Mouse (Mus musculus) lung, postnatal 36 days (tissue): Measurements from ENCODE around the gene Aqp2.

Experiments used
- DNase-seq: peaks from one replicate; pipeline ENCODE4 v3.0.0; 2022; ENCODE audit warnings: mixed read lengths

Gene Aqp2

GRCm38 (mm10) chr15:99578802-99579485 is at the start of gene Aqp2:
Aqp2 (plus strand) TSS chr15:99579055.
- DNase-seq = no peak

DNA sequence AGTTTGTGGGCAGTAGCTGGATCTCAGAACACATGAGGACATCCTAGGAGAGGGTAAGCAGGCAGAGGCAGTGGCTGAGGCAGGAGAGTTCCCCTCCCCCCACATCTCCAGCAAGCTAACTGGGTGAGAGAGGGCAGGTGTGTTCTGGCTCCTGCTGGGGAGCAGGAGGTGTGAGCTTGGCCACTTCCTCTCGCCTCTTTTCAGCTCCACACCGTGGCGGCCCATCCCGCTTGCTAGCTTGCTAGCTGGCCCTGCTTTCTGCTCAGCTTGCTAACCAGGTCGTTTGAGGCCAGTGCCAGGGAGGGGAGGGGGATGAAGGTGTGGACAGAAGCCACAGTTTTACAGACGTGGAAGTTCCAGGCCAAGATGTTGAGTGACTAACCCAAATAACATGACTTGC is 47.7 kb upstream of the Aqp2 start:
- no peak for DNase-seq

DNA sequence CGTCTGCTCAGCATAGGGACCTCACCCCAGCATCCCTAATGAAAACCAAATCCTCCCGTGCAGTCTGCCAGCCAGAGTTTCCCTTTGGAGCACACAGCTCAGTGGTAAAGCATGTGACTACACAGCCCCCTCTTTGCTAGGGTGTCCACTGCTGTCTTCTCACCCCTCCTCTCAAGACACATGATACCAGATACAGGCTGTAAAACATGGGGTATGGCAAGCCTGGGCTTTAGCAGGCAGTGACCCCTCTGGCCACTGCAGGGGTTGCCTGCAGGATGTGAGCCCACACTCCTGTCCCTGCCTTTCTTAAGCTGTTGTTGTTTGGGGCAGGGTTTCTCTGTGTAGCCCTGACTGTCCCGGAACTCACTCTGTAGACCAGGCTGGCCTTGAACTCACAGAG is 46.8 kb upstream of the Aqp2 start:
- no peak for DNase-seq

DNA sequence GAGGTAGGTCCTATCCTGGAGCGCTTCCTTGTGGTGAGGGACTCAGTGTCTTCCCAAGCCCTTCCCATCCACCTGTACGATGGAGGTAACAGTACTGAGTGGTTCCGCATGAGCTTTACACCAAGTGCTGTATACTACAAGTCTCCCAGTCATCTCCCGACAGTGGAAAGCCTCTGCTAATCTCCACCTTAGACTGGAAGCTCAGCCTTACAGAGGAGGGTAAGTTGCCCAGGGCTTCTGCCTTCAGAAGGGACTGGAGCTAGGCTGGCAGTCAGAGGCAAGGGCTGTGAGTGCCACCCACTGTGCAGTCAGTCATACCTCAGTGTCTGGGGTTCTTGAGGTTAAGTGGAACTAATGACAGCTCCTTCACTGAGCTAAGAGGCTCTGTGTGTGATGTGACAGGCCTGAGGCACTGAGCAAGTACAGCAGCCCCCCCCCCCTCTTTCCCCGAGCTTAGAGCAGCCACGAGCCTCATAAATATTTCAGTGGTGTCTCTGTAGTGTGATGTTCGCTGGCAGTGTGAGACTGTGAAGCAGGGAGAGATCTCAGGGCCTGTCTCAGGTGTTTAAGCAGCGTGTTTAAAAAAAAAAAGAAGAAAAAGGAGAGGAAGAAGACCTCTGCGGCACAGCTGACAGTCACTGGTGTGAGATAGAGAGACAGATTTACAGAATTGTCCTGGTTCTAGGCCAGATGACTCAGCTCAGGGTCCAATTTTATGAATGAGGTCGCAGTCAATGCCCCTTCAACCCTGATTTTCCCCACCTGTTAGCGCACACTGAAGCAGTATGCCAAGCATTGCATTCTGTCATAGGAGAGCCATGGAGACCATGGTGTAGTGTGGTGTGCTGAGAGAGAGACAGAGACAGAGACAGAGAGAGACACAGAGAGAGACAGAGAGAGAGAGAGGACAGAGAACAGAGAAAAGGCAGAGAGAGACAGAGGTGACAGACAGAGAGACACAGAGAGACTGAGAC is 41.7 kb upstream of the Aqp2 start:
- DNase-seq = peak; percentile 46

- peak; percentile 30 for DNase-seq
These were observed 39.0 kb upstream of the Aqp2 start for GRCm38 (mm10) chr15:99539891-99540290.

DNA sequence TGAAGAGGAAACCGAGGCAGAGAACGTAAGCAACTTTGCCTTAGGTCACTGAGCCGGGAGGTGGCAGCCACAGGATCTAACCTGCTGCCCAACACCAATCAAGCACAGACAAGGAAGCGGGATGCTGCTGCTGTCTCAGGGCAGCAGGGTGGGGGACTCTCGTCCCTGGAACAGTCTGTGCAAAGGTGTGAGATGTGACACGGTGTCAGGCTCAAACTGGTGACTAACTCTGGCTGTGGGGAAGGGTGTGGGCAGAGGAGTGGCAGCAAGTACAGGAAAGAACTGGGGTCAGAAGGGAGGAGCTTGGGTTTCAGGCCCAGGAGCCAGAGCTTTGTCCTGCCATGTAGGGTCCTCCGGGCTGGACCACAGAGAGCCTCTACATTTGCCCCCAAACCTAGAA is 34.8 kb upstream of the Aqp2 start:
- no peak for DNase-seq

- DNase-seq = peak; percentile 15
These were observed 32.3 kb upstream of the Aqp2 start for GRCm38 (mm10) chr15:99546596-99546995.

GRCm38 (mm10) chr15:99547732-99548131 is 31.1 kb upstream of the Aqp2 start:
- DNase-seq = no peak

DNA sequence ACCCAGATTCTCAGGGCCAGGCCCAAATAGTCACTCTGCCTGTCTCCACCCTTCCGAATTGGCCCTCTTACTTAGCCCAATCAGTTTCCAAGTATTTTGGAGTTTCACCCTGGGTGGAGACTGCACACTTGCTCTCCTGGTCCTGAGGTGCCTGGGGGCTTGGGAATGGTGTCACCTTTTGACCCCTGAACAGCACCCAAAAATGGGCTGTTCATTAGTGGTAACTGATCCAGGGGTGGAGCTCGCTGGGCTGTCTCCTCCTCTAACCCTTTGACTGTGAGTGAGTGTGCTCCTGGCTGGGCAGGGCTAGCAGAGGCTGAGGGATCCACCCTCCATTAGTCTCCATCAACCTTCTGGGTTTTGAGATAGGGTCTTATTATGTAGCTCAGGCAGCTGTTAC is 29.0 kb upstream of the Aqp2 start:
- no peak for DNase-seq

DNA sequence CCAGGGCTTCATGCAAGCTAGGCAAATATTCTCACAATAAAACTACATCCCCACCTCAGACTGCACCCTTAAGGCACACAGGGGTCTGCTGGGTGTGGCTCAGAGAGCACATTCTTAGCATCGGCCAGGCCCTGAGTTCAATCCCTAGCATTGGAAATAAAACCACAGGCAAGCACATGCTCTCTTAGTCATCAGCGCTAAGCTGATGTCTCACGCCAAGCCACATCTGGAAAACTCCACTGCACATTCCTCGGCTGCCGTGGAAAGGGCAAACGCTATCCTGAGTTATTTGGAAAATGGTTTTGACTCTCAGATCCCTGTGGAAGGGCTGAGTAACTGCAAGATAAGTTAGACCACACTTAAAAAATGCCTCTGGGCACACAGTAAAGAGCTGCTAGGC is 25.1 kb upstream of the Aqp2 start:
- no peak for DNase-seq

DNA sequence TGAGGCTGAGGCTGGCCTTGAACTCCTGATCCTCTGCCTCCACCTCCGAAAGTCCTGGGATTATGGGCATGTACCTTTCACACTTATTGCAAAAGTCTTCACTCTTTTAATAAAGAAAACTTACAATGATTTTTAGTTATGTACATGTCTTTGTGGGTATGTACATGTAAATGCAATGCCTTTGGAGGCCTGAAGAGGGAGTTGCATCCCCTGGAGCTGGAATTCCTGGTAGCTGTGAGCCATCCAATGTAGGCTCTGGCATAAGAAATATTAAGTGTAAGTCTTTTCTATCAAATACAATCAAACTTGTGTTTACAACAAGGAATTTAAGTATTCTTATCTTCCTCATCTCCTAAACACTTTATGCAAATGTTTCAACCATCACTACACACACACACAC is 19.9 kb upstream of the Aqp2 start:
- no peak for DNase-seq

GRCm38 (mm10) chr15:99560246-99560645 is 18.6 kb upstream of the Aqp2 start:
- DNase-seq = no peak

GRCm38 (mm10) chr15:99567371-99567770 is 11.5 kb upstream of the Aqp2 start:
- DNase-seq = peak; percentile 35

- no peak for DNase-seq
These were observed 10.2 kb upstream of the Aqp2 start for GRCm38 (mm10) chr15:99568682-99569081.

DNA sequence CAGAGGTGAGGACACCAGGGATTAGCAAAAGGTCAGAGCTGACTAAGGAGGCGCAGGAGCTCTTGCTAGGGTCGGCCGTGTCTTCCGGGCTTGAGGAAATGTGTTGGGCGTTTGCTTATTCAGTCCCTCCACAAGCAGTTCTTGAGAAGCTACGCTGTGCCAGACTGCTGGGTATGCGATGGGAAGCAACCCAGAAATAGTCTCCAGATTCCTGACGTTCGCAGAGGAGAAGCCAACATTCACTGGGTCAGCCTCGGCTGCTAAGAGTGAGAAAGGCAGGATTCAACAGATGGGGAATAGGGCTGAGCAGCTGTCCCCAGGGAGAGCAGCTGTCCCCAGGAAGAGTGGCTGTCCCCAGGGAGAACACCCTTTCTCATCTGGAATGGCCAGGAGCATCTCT is 9.7 kb upstream of the Aqp2 start:
- DNase-seq = no peak

GRCm38 (mm10) chr15:99583463-99584344 is 4.8 kb downstream of the Aqp2 start:
- peak; percentile 36 for DNase-seq

DNA sequence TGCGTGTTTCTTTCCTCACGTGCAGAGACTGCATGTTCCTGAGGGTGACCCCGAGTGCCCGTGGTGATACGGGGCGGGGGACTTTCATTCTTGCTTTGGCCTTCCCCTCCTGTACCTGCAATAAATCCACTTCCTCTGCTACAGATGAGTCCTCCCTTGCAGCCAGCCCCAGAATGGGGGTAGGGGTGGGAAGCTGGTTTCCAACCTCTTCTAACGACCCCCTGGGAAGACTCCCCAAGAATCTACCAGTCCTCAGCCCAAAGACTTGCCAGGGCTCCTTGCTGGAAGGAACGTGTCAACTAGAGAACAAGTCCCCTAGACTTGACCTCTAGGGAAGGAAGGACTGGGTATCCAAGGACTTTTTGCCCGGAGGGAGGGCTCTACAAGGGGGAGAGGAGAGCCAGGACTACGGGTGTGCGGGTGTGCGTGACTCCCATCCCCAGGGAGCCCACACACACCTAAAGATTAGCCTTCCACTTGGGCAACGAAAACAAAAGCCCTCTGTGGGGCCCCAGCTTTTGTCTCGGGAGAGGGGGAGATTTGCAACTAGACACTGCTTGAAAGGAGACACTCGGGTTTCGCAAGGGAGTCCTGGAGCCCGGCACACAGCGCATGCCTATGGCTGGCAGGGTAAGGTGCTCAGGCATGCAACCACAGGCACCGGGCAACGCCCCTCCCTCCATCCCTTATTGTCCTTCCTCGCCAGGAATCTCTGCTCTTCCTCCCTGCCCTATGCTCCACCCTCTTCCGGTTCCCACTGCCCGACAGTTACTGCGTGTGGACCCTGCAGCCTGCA is 5.8 kb downstream of the Aqp2 start:
- peak; percentile 77 for DNase-seq

- DNase-seq = no peak
These were observed 6.9 kb downstream of the Aqp2 start for GRCm38 (mm10) chr15:99585741-99586140.

DNA sequence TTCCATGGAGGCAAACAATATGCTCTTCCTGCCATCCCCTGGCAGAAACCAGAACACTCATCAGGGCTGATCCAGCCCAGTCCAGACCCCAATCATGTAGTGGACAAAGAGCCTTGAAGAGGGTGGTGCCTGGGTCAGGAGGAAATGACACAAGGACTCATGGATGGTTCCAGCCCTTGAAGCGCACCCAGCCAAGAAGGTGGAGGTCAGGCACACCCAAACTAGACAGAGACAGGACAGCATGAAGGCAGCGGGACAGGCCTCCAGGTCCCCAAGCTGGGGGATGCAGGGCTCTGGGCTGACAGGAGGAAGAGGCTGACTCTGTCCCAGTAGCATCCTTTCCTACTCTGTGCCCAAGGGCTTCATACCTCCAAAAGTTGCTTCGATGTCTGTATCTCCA is 7.7 kb downstream of the Aqp2 start:
- no peak for DNase-seq

- DNase-seq = peak; percentile 50
These were observed 10.4 kb downstream of the Aqp2 start for GRCm38 (mm10) chr15:99589237-99589636.

- DNase-seq = peak; percentile 62
These were observed 10.8 kb downstream of the Aqp2 start for GRCm38 (mm10) chr15:99589704-99590103.

DNA sequence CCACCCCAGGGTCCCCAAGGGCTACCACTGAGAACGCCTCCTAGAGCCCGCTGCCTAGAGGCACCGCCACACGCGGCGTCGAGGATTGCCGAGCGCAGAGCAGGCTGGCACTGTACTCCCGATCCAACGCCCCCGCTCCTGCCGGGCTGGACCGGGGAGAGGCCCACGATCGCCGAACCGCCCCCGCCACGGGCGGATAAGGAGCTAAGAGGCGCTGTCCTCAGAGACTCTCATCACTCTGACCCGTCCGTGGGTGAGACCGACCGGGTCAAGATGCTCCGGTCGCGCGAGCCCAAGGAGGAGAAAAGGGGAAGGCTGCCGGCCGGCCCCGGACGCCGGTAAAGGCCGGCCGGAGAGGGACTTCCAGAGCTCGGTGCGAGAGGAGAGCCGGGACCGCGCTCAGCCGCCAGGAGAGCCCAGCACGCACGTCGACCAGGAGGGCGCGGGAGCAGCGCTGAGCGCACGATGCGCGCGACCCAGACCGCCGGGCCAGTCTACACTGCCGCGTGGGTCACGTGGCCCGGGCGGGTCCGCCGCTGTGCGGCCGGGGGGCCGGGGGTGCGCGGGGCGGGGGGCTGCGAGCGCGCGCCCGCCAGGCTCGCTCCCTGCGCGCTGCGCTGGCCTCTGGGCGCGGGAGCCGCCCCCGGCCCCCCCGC is 11.7 kb downstream of the Aqp2 start, which contains the start of gene Aqp5:
TSS of gene Aqp5 (plus strand) at position 354 of the 656 bp plus-strand sequence.
- peak; percentile 64 for DNase-seq
